Comparison of ENCODE assay signal across 25 mouse cellular contexts in the genomic region with DNA sequence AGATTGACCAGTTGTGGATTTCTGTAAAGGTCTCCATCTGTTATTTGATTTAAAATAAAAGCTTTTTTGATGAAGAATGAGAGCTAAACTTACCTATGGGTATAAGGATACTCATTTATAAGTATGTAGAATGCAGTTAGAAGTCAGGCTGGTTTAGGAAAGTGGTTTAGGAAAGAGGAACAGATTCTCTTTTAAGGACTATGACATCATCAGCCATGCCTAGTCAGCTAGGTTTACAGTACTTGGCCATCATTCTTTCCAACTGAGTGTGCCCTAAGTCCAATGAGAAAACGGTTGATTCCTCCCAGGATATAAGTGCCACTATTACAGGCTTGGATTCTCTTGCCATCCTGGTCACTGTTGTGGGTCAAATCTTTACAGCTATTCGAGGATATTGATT.
"Had no signal": no experiment of that assay in that cellular context is flagged by ENCODE, and none has a peak within 500 bp of the region (broad histone marks: within the 10 kb centered on the region; RNA-seq: fewer than 3 reads in every experiment).

No protein-coding gene starts in this region.

- H3K27me3 ChIP-seq: heart, embryonic 13.5 days; heart, embryonic 15.5 days; intestine, embryonic 15.5 days; limb, embryonic 13.5 days; limb, embryonic 15.5 days; liver, embryonic 12.5 days had no signal

- H3K27ac ChIP-seq: gastrocnemius, adult 2 months; heart, embryonic 10.5 days; heart, embryonic 13.5 days; heart, embryonic 15.5 days; hindbrain, embryonic 14.5 days; intestine, embryonic 15.5 days; layer of hippocampus, adult 2 months; limb, embryonic 13.5 days; limb, embryonic 15.5 days; liver, embryonic 12.5 days had no signal

- ATAC-seq: hindbrain, embryonic 16.5 days; inflammation-experienced regulatory T-cells, adult 6 months; intestine, embryonic 15.5 days; intestine, postnatal 0 days; liver, embryonic 12.5 days had no signal

- DNase-seq: gastrocnemius, adult 2 months; gastrocnemius, postnatal 10 days; gastrocnemius, postnatal 25 days; heart, adult 18-20 months; heart, postnatal 14 days; heart, postnatal 36 days; kidney, adult 18-20 months; kidney, adult 8-10 months; kidney, postnatal 10 days; kidney, postnatal 25 days; kidney, postnatal 4 days; layer of hippocampus, postnatal 36 days; left cerebral cortex, postnatal 4 days had no signal

- H3K36me3 ChIP-seq: heart, embryonic 10.5 days; heart, embryonic 13.5 days; heart, embryonic 15.5 days; intestine, embryonic 15.5 days; limb, embryonic 13.5 days; limb, embryonic 15.5 days; liver, embryonic 12.5 days had no signal

- H3K4me3 ChIP-seq: gastrocnemius, adult 2 months; heart, embryonic 10.5 days; heart, embryonic 13.5 days; heart, embryonic 15.5 days; intestine, embryonic 15.5 days; layer of hippocampus, adult 2 months; limb, embryonic 13.5 days; limb, embryonic 15.5 days; liver, embryonic 12.5 days had no signal

- H3K9me3 ChIP-seq: heart, embryonic 10.5 days; heart, embryonic 13.5 days; heart, embryonic 15.5 days; intestine, embryonic 15.5 days; limb, embryonic 13.5 days; limb, embryonic 15.5 days; liver, embryonic 12.5 days had no signal

- H3K4me2 ChIP-seq: heart, embryonic 13.5 days; heart, embryonic 15.5 days; hindbrain, embryonic 14.5 days; intestine, embryonic 15.5 days; limb, embryonic 13.5 days; limb, embryonic 15.5 days; liver, embryonic 12.5 days had no signal

- H3K9ac ChIP-seq: heart, embryonic 13.5 days; heart, embryonic 15.5 days; hindbrain, embryonic 14.5 days; intestine, embryonic 15.5 days; limb, embryonic 13.5 days; limb, embryonic 15.5 days; liver, embryonic 12.5 days had no signal

- H3K4me1 ChIP-seq: intestine, embryonic 15.5 days; liver, embryonic 12.5 days had no signal
